Mouse (Mus musculus) MEL (cell line): ENCODE results near the gene Amdhd2. TPM values are rescaled to one million over a fixed set of nuclear protein-coding genes. Genes with fewer than 3 reads are reported as not detected.

Experiments
- DNase-seq: peaks from one replicate; pipeline ENCODE4 v3.0.0; 2011; ENCODE audit warnings: low read depth, low spot score
- H3K27ac ChIP-seq: 2 replicates; pipeline ENCODE4 v1.5.1; 2012; ENCODE audit warnings: low read depth, mild to moderate bottlenecking, control low read depth, low read length, moderate library complexity; ENCODE audit not compliant: control insufficient read depth
- H3K27me3 ChIP-seq, 2 experiments: fragments of 150-350 bp in 1 of 2; sonication (generic) in 1 of 2; 2 replicates each; pipeline ENCODE4 v1.6.1; 2012; ENCODE audit warnings: low read length in 2 of 2, mild to moderate bottlenecking in 2 of 2, improper control_type of control experiment in 1 of 2, moderate library complexity in 1 of 2; ENCODE audit not compliant: insufficient read depth in 2 of 2, control insufficient read depth in 1 of 2
- H3K36me3 ChIP-seq, 2 experiments: 2 replicates each; pipeline ENCODE4 v1.6.1; 2012 to 2014; ENCODE audit warnings: low read length in 2 of 2, improper control_type of control experiment in 1 of 2, inconsistent platforms in 1 of 2, mild to moderate bottlenecking in 1 of 2; ENCODE audit not compliant: insufficient read depth in 2 of 2, control insufficient read depth in 1 of 2
- H3K4me1 ChIP-seq, 2 experiments: fragments of 150-350 bp in 1 of 2; sonication (generic) in 1 of 2; 2 replicates each; pipeline ENCODE4 v1.6.1; 2012; ENCODE audit warnings: low read length in 2 of 2, improper control_type of control experiment in 1 of 2, mild to moderate bottlenecking in 1 of 2; ENCODE audit not compliant: insufficient read depth in 2 of 2, control insufficient read depth in 1 of 2
- H3K4me3 ChIP-seq, 2 experiments: fragments of 150-350 bp in 1 of 2; sonication (generic) in 1 of 2; 2 replicates each; pipeline ENCODE4 v1.5.1; 2012; ENCODE audit warnings: low read depth in 2 of 2, low read length in 2 of 2, mild to moderate bottlenecking in 2 of 2, moderate library complexity in 2 of 2, control low read depth in 1 of 2, improper control_type of control experiment in 1 of 2; ENCODE audit not compliant: control insufficient read depth in 1 of 2, insufficient read depth in 1 of 2
- H3K79me2 ChIP-seq: 2 replicates; pipeline ENCODE4 v1.6.1; 2012; ENCODE audit warnings: mild to moderate bottlenecking, low read length, moderate library complexity; ENCODE audit not compliant: control insufficient read depth, poor library complexity, insufficient read depth
- H3K9ac ChIP-seq: 2 replicates; pipeline ENCODE4 v1.6.1; 2012; ENCODE audit warnings: low read depth, mild to moderate bottlenecking, control low read depth, low read length, moderate library complexity; ENCODE audit not compliant: control insufficient read depth, poor library complexity, severe bottlenecking
- H3K9me3 ChIP-seq: fragments of 150-350 bp; sonication (generic); replicated peaks from 2 replicates; pipeline ENCODE4 v1.6.1; 2012; ENCODE audit warnings: mild to moderate bottlenecking, low read length, improper control_type of control experiment, moderate library complexity; ENCODE audit not compliant: insufficient read depth
- BHLHE40 ChIP-seq: IDR thresholded peaks from 2 replicates; pipeline ENCODE4 v1.6.1; 2012; ENCODE audit warnings: low read depth, mild to moderate bottlenecking, inconsistent platforms, low read length, improper control_type of control experiment, borderline replicate concordance
- CHD2 ChIP-seq: IDR thresholded peaks from 2 replicates; pipeline ENCODE4 v1.6.1; 2011; ENCODE audit warnings: low read length, improper control_type of control experiment
- ELF1 ChIP-seq: IDR thresholded peaks from 2 replicates; pipeline ENCODE4 v1.6.1; 2014; ENCODE audit warnings: low read depth, mild to moderate bottlenecking, inconsistent platforms, low read length, improper control_type of control experiment, moderate library complexity
- EP300 ChIP-seq, 2 experiments: IDR thresholded peaks; 2 replicates each; pipeline ENCODE4 v1.6.1; 2011; ENCODE audit warnings: improper control_type of control experiment in 2 of 2, low read length in 2 of 2, low read depth in 1 of 2, mild to moderate bottlenecking in 1 of 2
- ETS1 ChIP-seq: IDR thresholded peaks from 2 replicates; pipeline ENCODE4 v1.6.1; 2012; ENCODE audit warnings: low read depth, mild to moderate bottlenecking, inconsistent platforms, low read length, improper control_type of control experiment, moderate library complexity
- GABPA ChIP-seq: IDR thresholded peaks from 2 replicates; pipeline ENCODE4 v1.6.1; 2012; ENCODE audit warnings: low read depth, mild to moderate bottlenecking, inconsistent platforms, low read length, improper control_type of control experiment, moderate library complexity
- HCFC1 ChIP-seq: IDR thresholded peaks from 2 replicates; pipeline ENCODE4 v1.6.1; 2012; ENCODE audit warnings: low read depth, mild to moderate bottlenecking, inconsistent platforms, low read length, improper control_type of control experiment, moderate library complexity
- MAX ChIP-seq: IDR thresholded peaks from 2 replicates; pipeline ENCODE4 v1.6.1; 2011; ENCODE audit warnings: low read length, improper control_type of control experiment
- MAZ ChIP-seq: IDR thresholded peaks from 2 replicates; pipeline ENCODE4 v1.6.1; 2012; ENCODE audit warnings: low read depth, mild to moderate bottlenecking, inconsistent platforms, low read length, improper control_type of control experiment
- MEF2A ChIP-seq: IDR thresholded peaks from 2 replicates; pipeline ENCODE4 v1.6.1; 2014; ENCODE audit warnings: low read depth, mild to moderate bottlenecking, inconsistent platforms, low read length, improper control_type of control experiment; ENCODE audit not compliant: poor library complexity, insufficient replicate concordance, severe bottlenecking; ENCODE audit errors: extremely low read depth
- MXI1 ChIP-seq: IDR thresholded peaks from 2 replicates; pipeline ENCODE4 v1.6.1; 2011; ENCODE audit warnings: mild to moderate bottlenecking, low read depth, low read length, improper control_type of control experiment
- MYB ChIP-seq: IDR thresholded peaks from 2 replicates; pipeline ENCODE4 v1.6.1; 2011; ENCODE audit warnings: mild to moderate bottlenecking, low read depth, low read length, improper control_type of control experiment
- NRF1 ChIP-seq: IDR thresholded peaks from 2 replicates; pipeline ENCODE4 v1.6.1; 2014; ENCODE audit warnings: low read depth, mild to moderate bottlenecking, inconsistent platforms, low read length, improper control_type of control experiment, moderate library complexity; ENCODE audit not compliant: poor library complexity, insufficient read depth, severe bottlenecking
- POLR2A ChIP-seq, 2 experiments: IDR thresholded peaks; 2 replicates each; pipeline ENCODE4 v1.6.1; 2011 to 2012; ENCODE audit warnings: low read length in 2 of 2, mild to moderate bottlenecking in 2 of 2, control low read depth in 1 of 2, improper control_type of control experiment in 1 of 2, low read depth in 1 of 2, moderate library complexity in 1 of 2; ENCODE audit not compliant: control insufficient read depth in 1 of 2, insufficient read depth in 1 of 2, poor library complexity in 1 of 2
- POLR2AphosphoS2 ChIP-seq: IDR thresholded peaks from 2 replicates; pipeline ENCODE4 v1.6.1; 2011; ENCODE audit warnings: low read length, improper control_type of control experiment
- SIN3A ChIP-seq: IDR thresholded peaks from 2 replicates; pipeline ENCODE4 v1.6.1; 2012; ENCODE audit warnings: low read length, improper control_type of control experiment, inconsistent platforms
- SMC3 ChIP-seq: IDR thresholded peaks from 2 replicates; pipeline ENCODE4 v1.6.1; 2011; ENCODE audit warnings: low read depth, low read length, improper control_type of control experiment
- TAL1 ChIP-seq: IDR thresholded peaks from 2 replicates; pipeline ENCODE4 v1.6.1; 2012; ENCODE audit warnings: mild to moderate bottlenecking, inconsistent platforms, low read length, moderate library complexity, mixed read lengths
- TBP ChIP-seq: IDR thresholded peaks from 2 replicates; pipeline ENCODE4 v1.8.0; 2011; ENCODE audit warnings: low read depth, low read length, improper control_type of control experiment
- UBTF ChIP-seq: IDR thresholded peaks from 2 replicates; pipeline ENCODE4 v1.6.1; 2012; ENCODE audit warnings: low read depth, mild to moderate bottlenecking, inconsistent platforms, low read length, improper control_type of control experiment, moderate library complexity, borderline replicate concordance; ENCODE audit not compliant: insufficient read depth
- USF2 ChIP-seq, 2 experiments: IDR thresholded peaks; 2 replicates each; pipeline ENCODE4 v1.6.1; 2011 to 2012; ENCODE audit warnings: improper control_type of control experiment in 2 of 2, low read length in 2 of 2, borderline replicate concordance in 1 of 2, inconsistent platforms in 1 of 2, low read depth in 1 of 2, mild to moderate bottlenecking in 1 of 2; ENCODE audit not compliant: insufficient read depth in 1 of 2
- ZC3H11A ChIP-seq: IDR thresholded peaks from 2 replicates; pipeline ENCODE4 v1.6.1; 2012; ENCODE audit warnings: low read depth, mild to moderate bottlenecking, inconsistent platforms, low read length, improper control_type of control experiment
- ZKSCAN1 ChIP-seq: IDR thresholded peaks from 2 replicates; pipeline ENCODE4 v1.6.1; 2012; ENCODE audit warnings: low read depth, mild to moderate bottlenecking, inconsistent platforms, low read length, improper control_type of control experiment, moderate library complexity
- ZMIZ1 ChIP-seq: IDR thresholded peaks from 2 replicates; pipeline ENCODE4 v1.6.1; 2012; ENCODE audit warnings: low read depth, mild to moderate bottlenecking, inconsistent platforms, low read length, improper control_type of control experiment, moderate library complexity
- polyA plus RNA-seq, 2 experiments: library from polyadenylated mRNA; stranded (reverse) in 1 of 2; unstranded in 1 of 2; fragments of >175 nt in 1 of 2; fragments of >200 nt in 1 of 2; gene quantifications; 2 replicates each; pipeline versions ENCODE4 v1.2.1 to v1.2.4; 2012; ENCODE audit warnings: low replicate concordance in 2 of 2, low read depth in 1 of 2; ENCODE audit not compliant: insufficient read length in 2 of 2, insufficient read depth in 1 of 2, missing spikeins in 1 of 2
- total RNA-seq: library from RNA; depleted of rRNA; stranded (reverse); fragments of 300-350 nt; gene quantifications from 2 replicates; pipeline ENCODE4 v1.2.3, GENCODE M21; 2012

Amdhd2 gene
- total and polyA plus RNA-seq, 3 experiments: 11.4 to 36.1 TPM; not detected in 1

DNA sequence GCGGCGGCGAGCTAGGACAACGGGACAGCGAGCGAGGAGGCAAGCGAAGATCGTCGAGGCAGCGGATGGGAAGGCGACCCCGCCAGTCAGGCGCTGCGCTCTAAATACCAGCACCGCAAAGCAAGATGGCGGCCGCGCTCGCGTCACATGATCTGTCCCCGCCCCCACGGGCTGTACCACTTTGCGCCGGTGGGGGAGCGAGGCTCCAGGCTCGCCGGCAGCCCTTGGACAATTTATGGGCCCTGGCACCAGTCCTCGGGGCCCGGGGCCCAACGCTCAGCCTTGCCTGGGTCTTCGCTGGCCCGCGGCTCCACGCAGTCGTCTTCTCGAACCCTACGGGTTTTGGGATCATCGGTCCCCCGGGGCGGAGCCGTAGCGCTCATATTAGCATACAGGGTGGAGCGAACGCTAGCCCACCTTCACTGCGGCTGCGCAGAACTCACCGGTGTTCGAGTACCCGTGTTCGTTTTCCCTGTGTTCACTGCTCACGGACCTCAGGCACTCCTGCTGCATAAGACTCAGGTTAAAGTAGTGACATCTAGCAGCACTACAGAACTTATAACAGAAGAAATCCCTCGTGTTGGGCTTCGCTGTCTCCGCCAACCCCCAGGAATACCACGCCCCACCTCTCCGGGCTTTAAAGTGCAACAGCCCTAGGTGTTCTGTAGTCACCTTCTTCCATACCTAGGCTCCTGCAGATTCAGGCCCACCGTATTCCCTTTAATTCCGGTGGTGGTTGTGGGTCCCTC is 5.9 kb upstream of the Amdhd2 start, which contains the start of gene Atp6v0c (continued):
- TF ChIP-seq NRF1 (peak; percentile 85), POLR2A (IDR thresholded peaks at IDR 0.05; ENCODE audit: control insufficient read depth in 1 of 2, insufficient read depth in 1 of 2, low read depth in 1 of 2, low read length in 2 of 2, poor library complexity in 1 of 2) (peak; percentile 19 to 81; a peak in 3 of 4 replicates), TBP (peak; percentile 52; the same call in 1 of the 2 replicates), CHD2 (no peak), ELF1 (no peak), USF2 (IDR thresholded peaks at IDR 0.05; ENCODE audit: borderline replicate concordance in 1 of 2, insufficient read depth in 1 of 2, low read depth in 1 of 2, low read length in 2 of 2) (peak; percentile 26 to 69; a peak in 2 of 4 replicates), ZC3H11A (no peak), MYB (no peak), MEF2A (no peak), TAL1 (no peak), SMC3 (no peak), ZKSCAN1 (no peak), ZMIZ1 (peak; percentile 74), MAX (0 out of 2 replicates have a peak, but pooled peaks have one; percentile 34), EP300 (IDR thresholded peaks at IDR 0.05; ENCODE audit: low read depth in 1 of 2, low read length in 2 of 2) (no peak), UBTF (no peak), SIN3A (peak; percentile 79), HCFC1 (peak; percentile 74)

- Histone ChIP-seq H3K27me3 (no peaks in the 10 kb centered on the region), H3K27ac (peak overlapping the region; percentile 97), H3K36me3 (peaks cover 4 to 28% of the 10 kb centered on the region in 2 experiments), H3K4me3 (peak overlapping the region; percentile 81 to 88), H3K79me2 (peaks cover 34% of the 10 kb centered on the region), H3K9ac (peak overlapping the region; percentile 96), H3K4me1 (peaks cover 11 to 33% of the 10 kb centered on the region in 2 experiments), H3K9me3 (no peaks in the 10 kb centered on the region)
- peak; percentile 85 for DNase-seq
- TF ChIP-seq MXI1 (peak; percentile 31), EP300 (IDR thresholded peaks at IDR 0.05; ENCODE audit: low read depth in 1 of 2, low read length in 2 of 2) (0 out of 4 replicates have a peak, but pooled peaks of 1 of the 2 experiments have one; percentile 8), POLR2A (IDR thresholded peaks at IDR 0.05; ENCODE audit: control insufficient read depth in 1 of 2, insufficient read depth in 1 of 2, low read depth in 1 of 2, low read length in 2 of 2, poor library complexity in 1 of 2) (peak; percentile 18 to 36; a peak in 1 of 4 replicates), GABPA (peak; percentile 46; the same call in 1 of the 2 replicates), ETS1 (peak; percentile 44; the same call in 1 of the 2 replicates), MAZ (peak; percentile 53; the same call in 1 of the 2 replicates), ELF1 (no peak), POLR2AphosphoS2 (no peak), ZMIZ1 (peak; percentile 64; the same call in 1 of the 2 replicates), BHLHE40 (0 out of 2 replicates have a peak, but pooled peaks have one; percentile 2)
Measured at GRCm38 (mm10) chr17:24168590-24169277, 5.2 kb upstream of the Amdhd2 start.
